Mouse (Mus musculus) heart, postnatal 36 days (tissue): ENCODE measurements around the gene Axdnd1. TPM values are rescaled to one million over a fixed set of nuclear protein-coding genes. Genes with fewer than 3 reads are reported as not detected.
"Not testable (repeated sequence)": the region's sequence is repeated elsewhere in the genome, so short reads cannot be mapped to it uniquely, and the experiment has no call there.

ENCODE experiments used
- DNase-seq, 2 experiments: peaks; one replicate each; pipeline ENCODE4 v3.0.0; 2021 to 2022
- intact Hi-C: fragments of 180-260 bp; cut with DNase I; formaldehyde crosslinking; loops from one replicate; pipeline ENCODE4 v1.15.1; 2025
- total RNA-seq, 2 experiments: library from RNA; stranded (reverse); gene quantifications; 2 replicates each; pipeline ENCODE4 v1.2.3; 2021

Axdnd1 gene
- total RNA-seq, 2 experiments from 2014 or later, result not detected

GRCm38 (mm10) chr1:156350441-156350840 lies 70.5 kb downstream of the Axdnd1 start:
- intact Hi-C loops, result no loop called here
- DNase-seq, result no peak

- no peak for DNase-seq
- intact Hi-C loops, result no loop called here
Observed at GRCm38 (mm10) chr1:156349031-156349430, 71.9 kb downstream of the Axdnd1 start.

GRCm38 (mm10) chr1:156345633-156346032 lies 75.3 kb downstream of the Axdnd1 start:
- intact Hi-C loops, result no loop called here
- DNase-seq, result no peak

- intact Hi-C loops, result no loop called here
- DNase-seq, result no peak
Observed at GRCm38 (mm10) chr1:156344433-156344832, 76.5 kb downstream of the Axdnd1 start.

DNA sequence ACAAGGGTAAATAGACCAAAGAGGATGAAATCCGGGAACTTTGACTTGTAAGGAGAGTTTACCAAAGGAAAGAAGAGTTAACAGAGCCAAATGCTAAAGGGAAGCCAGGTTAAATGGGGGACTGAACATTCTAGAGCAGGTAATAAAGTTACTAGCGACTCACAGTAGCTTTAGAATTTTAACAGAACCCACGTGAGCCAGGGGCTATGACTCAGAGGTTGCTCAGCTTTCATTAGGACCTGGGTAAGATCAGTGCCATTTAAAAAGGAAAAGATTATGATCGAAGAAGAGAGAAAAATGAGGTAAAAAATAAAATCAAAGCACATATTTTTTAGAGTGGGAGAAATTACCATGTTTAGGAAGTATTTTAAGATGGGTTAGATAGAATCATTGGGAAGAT lies 80.1 kb downstream of the Axdnd1 start:
- intact Hi-C loops, result no loop called here
- no peak for DNase-seq

- intact Hi-C loops, result no loop called here
- no peak for DNase-seq
Observed at GRCm38 (mm10) chr1:156323126-156323525, 97.8 kb downstream of the Axdnd1 start.

- intact Hi-C loops, result no loop called here
- DNase-seq, result no peak
Observed at GRCm38 (mm10) chr1:156310630-156311029, 110.3 kb downstream of the Axdnd1 start, which contains the start of gene Nphs2. Nphs2 (plus strand) TSS chr1:156310727.

GRCm38 (mm10) chr1:156308595-156308994 lies 112.4 kb downstream of the Axdnd1 start:
- intact Hi-C loops, result no loop called here
- DNase-seq, result no peak

- intact Hi-C loops, result no loop called here
- no peak for DNase-seq
Observed at GRCm38 (mm10) chr1:156302911-156303749, 117.8 kb downstream of the Axdnd1 start, which contains the start of gene Tdrd5. Tdrd5 (minus strand) TSS chr1:156303664.

GRCm38 (mm10) chr1:156290016-156290415 lies 130.9 kb downstream of the Axdnd1 start:
- DNase-seq, result no peak
- intact Hi-C loops, result no loop called here

DNA sequence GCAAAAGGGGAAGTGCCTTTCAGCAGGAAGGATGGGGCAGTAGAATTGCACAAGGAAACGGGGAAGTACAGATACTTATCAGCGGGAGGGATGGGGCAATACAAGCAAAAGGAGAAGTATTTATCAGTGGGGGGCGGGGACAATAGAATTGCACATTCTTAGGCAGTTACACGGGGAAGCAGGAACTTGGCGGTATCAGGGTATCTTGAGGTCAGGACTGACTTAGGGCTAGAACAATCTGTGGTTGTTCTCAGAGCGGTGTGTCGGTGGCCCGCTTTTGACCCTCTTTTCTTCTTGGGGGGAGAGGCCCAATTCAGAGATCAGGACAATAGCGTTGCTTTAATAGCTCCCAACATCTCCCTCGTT lies 131.8 kb downstream of the Axdnd1 start:
- intact Hi-C loops, DNase-seq: not testable (repeated sequence)

- intact Hi-C loops, result no loop called here
Observed at GRCm38 (mm10) chr1:156288556-156289221, 132.3 kb downstream of the Axdnd1 start.

DNA sequence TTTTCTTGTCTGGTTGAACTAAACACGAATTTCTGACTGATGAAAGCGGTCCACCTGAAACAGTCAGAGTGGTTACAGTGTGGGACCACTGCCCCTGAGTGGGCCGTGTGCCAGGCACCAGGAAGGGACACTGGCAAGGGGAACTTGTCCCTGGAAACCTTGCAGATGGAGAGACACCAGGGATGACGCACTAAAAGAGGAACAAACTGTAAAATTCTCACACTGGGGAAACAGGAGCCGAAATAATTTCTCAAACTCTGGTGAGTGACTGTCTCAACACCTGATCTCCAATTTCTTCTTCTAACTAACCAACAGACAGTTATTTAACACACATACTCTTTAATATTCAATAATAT lies 135.4 kb downstream of the Axdnd1 start:
- DNase-seq, result no peak
- intact Hi-C loops, result no loop called here

More at GRCm38 (mm10) chr1:156288556-156289221, 132.3 kb downstream of the Axdnd1 start:
- DNase-seq, result no peak

DNA sequence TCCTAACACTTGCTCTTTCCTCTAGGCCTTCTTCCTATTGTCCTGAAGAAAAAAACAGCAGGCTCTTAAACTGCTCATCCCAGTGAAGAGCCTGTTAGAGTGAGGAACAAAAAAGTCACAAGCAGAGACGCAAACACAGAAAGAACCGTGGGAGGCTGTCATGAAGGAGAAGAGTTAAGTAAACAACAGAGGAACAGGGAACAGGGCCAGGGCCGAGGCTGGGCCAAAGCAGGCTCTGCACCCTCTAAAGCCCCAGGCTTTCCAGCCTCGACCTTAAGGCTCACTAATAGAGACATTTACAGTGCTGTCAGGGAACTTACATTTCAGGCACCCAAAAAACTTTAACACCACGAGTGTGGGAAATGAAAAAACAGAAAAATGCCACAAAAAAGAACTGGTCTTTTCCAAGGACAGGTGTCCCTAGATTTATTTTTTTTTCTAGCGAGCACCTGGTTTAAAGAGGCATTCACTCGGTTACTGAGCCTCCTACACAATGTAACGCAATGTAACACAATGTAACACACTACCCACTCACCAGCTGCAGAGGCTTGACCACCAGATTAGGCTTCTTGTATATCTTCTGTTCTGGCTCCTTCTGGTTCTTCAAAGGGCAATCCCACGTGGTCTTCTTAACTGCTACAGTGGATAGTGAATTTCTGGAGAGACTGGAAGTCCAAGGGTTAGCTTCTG lies 136.0 kb downstream of the Axdnd1 start:
- DNase-seq, result no peak
- intact Hi-C loops, result no loop called here

DNA sequence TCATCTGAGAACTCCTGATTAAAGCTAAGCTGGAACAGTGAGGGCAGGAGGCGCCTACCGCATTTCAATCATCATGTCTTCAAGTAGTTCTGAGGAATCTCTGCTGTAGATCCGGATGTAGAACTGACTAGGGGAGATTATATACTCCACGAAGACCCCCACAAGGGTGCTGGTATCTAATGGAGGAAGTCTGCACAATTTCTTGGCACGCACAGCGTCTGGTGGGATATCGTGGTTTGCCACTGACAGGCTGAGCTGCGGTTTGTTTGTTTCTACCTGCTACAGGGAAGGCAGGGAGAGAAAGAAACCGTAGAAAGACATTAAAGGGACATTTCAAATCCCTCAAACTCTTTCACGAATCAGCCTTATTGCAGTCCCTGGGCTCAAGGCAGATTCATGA lies 136.8 kb downstream of the Axdnd1 start:
- DNase-seq, result no peak

GRCm38 (mm10) chr1:156280131-156280530 lies 140.8 kb downstream of the Axdnd1 start:
- DNase-seq, result no peak
- intact Hi-C loops, result no loop called here

More for the DNA sequence above, 136.8 kb downstream of the Axdnd1 start:
- intact Hi-C loops, result no loop called here

DNA sequence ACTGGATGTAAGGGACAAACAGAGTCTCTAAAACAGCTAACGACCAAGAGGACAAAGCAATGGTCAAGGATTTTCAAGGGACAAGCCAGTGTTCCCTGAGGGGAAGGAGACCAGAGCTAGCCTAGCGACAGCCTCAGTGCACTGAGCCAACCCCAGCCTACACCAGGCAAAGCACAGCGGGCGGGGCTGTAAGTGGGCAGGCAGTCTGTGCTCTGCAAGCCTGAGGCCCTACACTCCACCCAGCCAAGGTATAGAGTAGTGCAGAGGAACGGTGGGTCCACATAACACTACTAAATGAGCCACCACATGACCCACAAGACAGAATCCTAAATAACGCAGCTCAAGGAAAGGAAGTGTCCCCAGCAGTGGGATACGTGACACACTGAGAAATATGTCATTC lies 147.3 kb downstream of the Axdnd1 start:
- intact Hi-C loops, result no loop called here
- no peak for DNase-seq
